Mouse (Mus musculus): ENCODE measurements at regions not wholly inside any gene's neighbourhood (a gene's known extent, or its start where the extent isn't known, plus 50 kb on each side); places are given as distances from the start of the nearest gene placed in this dataset.
A peak's percentile ranks its signal among the peaks of the same experiment; 100 is the strongest.

DNA sequence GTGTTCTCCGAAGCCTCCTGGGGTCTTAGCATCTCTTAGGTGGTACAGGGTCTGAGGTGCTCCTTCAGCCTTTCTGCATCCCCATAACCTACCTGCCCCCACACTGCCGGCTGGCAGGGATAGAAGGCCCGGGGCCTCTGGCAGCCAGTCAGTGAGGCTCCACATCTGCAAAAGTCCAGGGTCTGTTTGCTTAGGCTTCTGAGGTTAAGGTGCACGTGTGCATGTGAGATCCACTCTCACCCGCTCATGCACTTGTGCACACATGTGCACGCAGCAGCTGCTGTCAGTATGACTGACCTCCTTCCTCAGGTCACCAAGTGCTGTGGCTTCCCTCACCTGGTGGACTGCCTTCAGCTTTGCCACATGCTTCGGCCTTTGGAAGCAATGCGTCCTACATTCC lies 75.3 kb upstream of the Bod1 start:
- ATAC-seq (replicated peaks; ENCODE audit: poor library complexity), result no peak

DNA sequence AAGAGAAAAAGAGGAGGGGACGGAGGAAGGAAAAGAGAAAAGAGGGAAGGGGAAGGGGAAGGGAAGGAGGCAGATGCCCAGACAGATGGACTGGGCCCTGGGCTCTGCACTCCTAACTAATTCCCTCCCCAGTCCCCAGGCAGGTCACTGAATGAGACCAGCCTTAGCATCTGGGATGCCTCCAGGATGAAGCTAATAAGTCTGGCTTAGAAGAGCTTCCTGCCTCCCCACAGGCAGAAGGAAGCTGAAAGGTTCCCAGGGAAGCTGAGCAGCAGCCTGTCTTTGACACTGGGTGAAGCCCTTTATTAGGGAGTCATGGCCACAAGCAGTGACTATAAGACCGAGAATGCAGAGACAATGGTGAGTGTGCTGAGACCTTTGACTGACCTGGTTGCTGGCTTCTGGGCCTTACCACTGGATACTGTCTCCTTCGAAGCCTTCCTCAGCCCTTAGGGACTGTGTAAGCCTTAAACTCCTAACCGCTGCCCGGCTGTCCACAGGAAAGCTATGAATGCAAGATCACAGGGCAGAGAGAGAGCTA lies 76.7 kb upstream of the Bod1 start:
- no peak for ATAC-seq (replicated peaks; ENCODE audit: poor library complexity)

- ATAC-seq (replicated peaks; ENCODE audit: poor library complexity), result no peak
These were observed 79.6 kb upstream of the Bod1 start for GRCm38 (mm10) chr11:31751274-31751673.

DNA sequence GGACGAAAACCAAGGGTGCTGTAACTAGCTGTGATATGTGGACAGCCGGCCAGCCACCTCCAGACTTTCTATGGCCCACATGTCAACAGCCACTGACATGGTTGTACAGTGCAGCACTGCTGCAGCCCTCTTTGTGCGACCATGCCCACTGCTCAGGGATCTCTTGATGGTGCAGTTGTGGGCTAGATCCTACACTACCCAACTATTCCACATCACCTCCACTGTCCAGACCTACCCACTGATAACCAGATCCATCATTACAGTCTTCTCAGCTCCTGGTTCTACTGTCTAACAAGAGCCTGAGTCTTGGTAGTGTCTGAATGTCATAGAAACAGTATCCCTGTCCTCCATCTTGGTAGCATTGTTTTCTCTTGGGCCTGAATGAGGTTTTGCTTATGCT lies 81.5 kb upstream of the Bod1 start:
- no peak for ATAC-seq (replicated peaks; ENCODE audit: poor library complexity)

DNA sequence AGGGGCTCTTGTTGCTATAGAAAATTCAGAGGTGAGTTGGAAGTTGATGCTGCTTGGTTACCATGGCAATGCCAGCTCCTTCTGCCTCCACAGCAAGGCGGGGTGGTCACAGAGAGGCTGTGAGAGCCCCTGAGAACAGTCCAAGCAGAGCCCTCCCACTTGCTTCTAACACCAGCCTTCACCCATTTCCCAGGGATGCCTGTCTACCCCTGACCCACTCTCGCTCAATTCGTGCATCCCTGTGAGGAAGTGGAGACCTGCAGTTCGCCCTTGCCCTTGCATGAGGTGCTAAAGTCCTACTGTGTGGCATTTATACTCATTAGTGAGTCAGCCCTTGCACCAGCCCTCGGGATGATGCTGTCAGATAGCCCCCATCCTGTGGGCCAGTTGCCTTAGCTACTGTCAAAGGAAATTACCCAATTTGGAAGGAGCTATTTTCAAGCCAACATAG lies 82.1 kb upstream of the Bod1 start:
- no peak for ATAC-seq (replicated peaks; ENCODE audit: poor library complexity)

DNA sequence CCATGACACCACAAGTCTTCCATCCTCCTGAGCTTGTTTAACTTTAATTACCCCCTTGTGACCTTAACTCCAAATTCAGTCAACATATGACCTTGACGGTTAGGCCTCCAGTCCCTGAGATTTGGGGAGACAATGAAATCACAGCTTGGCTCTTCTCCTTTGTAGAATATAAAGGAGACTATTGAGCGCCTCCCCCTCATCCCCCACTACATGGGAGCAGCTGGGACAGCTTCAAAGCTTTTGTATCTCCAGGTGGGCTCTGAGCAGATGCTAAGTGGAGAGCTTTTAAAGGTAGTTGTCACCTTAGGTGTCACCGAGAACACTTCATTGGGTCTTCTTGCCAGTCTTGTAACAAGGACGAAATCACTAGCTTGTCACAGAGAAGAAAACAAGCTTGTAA lies 82.7 kb upstream of the Bod1 start:
- no peak for ATAC-seq (replicated peaks; ENCODE audit: poor library complexity)

DNA sequence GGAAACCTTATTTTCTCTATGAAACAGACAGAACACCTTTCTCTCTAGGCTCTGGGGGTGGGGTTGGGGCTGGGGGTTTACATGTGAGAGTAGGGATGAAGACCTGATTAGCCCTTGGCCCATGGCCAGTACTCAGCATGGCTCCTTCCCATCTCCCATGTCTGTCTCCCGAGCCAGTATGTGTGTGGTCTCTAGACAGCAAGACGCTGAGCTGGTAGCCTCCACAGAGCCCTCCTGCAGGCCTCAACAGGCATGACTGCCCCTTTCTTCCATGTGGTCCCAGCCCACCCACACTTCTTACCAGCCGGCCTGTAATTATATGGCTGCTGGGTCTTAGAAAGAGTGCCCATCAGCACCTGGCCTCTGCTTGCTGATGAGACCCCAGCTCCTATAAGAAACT lies 84.2 kb upstream of the Bod1 start:
- ATAC-seq (replicated peaks; ENCODE audit: poor library complexity), result no peak

GRCm38 (mm10) chr11:31756355-31757145 lies 84.9 kb upstream of the Bod1 start:
- ATAC-seq (replicated peaks; ENCODE audit: poor library complexity), result no peak

DNA sequence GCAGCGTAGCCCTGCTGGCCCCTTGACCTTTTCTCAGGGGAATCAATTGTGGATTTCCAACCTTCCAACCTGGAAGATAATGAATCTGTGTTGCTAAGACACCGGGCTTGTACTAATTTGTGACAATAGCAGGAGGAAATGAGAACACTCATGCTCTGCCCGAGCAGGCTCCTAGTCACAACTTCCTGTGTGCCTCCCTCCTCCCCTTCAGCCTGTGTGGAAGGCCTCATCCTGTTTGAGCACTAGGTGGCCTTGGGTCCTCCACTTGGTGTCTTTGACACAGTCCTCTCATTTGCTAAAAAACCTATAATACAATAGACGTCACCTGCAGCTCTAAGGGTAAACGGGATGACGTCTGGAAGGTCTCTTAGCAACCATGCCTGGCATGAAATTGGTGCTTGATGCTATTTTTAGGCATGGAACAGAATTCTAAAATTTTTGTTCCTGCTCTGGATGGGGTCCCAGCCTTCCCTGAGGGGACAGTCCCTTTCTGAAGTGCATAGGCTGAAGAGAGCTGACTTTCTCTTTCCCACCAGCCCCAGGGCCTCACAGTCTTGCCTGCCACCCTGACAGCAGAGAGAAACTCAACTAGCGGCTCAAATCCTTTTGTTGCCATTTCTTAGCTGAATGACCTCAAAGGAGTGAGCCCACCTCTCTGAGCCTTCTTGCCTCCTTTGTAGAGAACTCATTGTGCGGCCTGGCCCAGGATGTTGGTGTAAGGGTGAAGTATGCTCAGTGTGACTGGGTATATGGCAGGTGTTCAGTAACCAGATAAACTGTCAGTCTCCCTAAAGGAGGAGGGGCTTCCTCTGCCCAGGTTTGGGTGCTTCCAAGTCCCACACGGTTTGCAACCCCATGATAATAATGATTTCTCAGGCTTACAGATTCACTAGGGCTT lies 88.4 kb upstream of the Bod1 start:
- peak; percentile 82 for ATAC-seq (replicated peaks; ENCODE audit: poor library complexity)

- ATAC-seq (replicated peaks; ENCODE audit: poor library complexity), result no peak
These were observed 92.2 kb upstream of the Bod1 start for GRCm38 (mm10) chr11:31763856-31764255.

DNA sequence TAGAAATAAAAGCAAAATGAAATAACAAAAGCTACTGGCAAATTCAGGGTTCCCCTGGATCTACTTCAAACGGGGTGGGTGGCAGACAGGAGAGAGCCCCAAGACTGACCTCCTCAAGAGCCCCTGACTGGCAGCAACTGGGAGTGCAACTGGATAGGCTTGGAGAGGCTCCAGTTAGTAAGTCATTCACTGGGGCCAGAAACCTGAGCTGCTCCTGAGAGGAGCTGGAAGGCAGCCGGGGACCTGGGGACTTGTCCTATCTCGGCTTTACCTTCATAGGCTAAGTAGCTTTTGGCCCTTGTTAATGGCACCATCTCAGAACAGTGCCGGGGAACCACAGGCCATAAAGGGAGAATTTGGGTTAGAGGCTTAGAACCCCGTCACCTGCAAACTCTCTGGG lies 94.6 kb upstream of the Bod1 start:
- no peak for ATAC-seq (replicated peaks; ENCODE audit: poor library complexity)

DNA sequence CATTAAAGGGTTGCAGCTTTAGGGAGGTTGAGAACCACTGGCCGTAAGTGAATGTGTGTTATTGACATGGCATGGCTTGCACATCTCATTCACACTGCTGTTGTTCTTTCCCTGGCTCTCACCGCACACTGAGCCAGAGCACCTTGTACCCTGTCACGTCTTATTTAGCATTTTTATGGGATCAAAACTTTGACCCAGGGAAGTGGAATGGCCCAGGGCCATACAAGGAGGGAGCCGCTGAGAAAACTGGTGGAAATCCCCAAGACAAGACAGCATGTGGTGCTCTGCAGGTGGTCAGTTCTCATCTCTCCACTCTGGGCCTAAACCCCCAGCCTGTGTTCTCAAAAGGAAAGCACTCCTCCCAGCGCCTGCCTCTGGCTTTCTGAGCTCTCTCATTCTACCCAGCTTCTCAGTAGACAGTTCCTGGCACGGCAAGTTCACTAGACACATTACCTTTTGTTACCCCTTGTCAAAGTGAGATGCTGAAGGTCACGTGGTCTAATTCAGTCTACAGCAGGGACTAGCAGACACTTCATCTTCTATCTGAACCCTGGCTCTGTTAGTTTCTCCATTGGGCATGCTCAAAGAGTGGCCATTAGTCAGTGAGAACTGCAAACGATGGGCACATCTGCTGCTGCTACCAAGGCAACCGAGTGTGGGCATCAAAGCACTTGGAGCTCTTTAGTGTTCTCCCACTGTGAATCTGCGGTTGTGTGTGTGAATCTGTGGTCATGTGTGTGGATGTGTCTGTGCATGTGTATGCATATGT lies 96.2 kb upstream of the Bod1 start:
- no peak for ATAC-seq (replicated peaks; ENCODE audit: poor library complexity)

- peak; percentile 93 for ATAC-seq (replicated peaks; ENCODE audit: poor library complexity)
These were observed 98.3 kb upstream of the Bod1 start for GRCm38 (mm10) chr11:31769804-31770654.

DNA sequence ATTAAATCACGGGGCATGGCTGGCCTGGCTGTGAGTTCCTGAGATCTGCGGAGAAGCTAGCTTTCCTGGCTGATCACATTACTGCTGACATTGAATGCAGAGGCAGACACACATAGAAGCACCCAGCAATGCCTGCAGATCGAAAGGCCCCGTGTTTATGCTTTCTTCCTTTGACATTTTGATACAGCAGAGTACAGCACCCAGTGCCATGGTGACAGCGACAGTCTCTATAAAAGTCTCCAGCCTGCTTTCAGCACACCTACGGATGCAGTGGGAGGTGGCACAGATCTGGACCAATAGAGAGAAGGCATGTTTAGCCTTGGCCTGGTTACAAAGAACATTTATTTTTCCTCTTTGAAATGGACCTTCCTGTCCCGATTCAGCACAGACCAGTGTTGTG lies 99.2 kb upstream of the Bod1 start:
- ATAC-seq (replicated peaks; ENCODE audit: poor library complexity), result no peak

- ATAC-seq (replicated peaks; ENCODE audit: poor library complexity), result no peak
These were observed 100.1 kb upstream of the Bod1 start for GRCm38 (mm10) chr11:31771491-31772439.

- no peak for ATAC-seq (replicated peaks; ENCODE audit: poor library complexity)
These were observed 94.5 kb upstream of the Cpeb4 start for GRCm38 (mm10) chr11:31777531-31777930.

DNA sequence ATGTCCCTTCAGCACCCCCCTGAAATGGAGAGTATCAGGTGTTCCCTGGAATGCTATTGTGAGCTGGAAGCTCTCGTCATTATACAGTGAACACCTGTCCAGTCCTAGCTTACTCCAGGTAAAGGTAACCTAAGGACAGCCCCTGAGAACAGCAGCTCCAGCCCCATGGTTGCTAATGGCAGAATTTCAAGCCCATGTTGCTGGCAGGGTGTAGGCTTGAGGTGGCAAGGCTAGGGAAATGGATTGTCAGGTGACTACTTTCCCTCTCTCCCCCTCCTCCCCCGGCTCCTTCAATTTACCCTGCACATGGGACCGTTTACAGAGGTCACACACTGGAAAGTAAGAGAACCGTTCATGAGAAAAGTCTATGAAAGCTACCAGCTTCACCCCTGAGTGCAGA lies 93.2 kb upstream of the Cpeb4 start:
- ATAC-seq (replicated peaks; ENCODE audit: poor library complexity), result no peak

- no peak for ATAC-seq (replicated peaks; ENCODE audit: poor library complexity)
These were observed 92.7 kb upstream of the Cpeb4 start for GRCm38 (mm10) chr11:31779267-31779666.

- ATAC-seq (replicated peaks; ENCODE audit: poor library complexity), result peak; percentile 34
These were observed 91.0 kb upstream of the Cpeb4 start for GRCm38 (mm10) chr11:31780969-31781368.
